Mouse (Mus musculus) gastrocnemius, postnatal 36 days (tissue): ENCODE measurements around the gene Frmpd2. TPM values are rescaled to one million over a fixed set of nuclear protein-coding genes. Genes with fewer than 3 reads are reported as not detected.

Experiments used
- DNase-seq, 2 experiments: peaks; one replicate each; pipeline ENCODE4 v3.0.0; 2022
- intact Hi-C: fragments of 180-260 bp; cut with DNase I; formaldehyde crosslinking; loops from one replicate; pipeline ENCODE4 v1.15.1; 2025
- total RNA-seq, 2 experiments: library from RNA; stranded (reverse); gene quantifications; 2 replicates each; pipeline ENCODE4 v1.2.3; 2021

Frmpd2 gene
- total RNA-seq, 2 experiments from 2014 or later = not detected

GRCm38 (mm10) chr14:33503311-33503710 lies 31.8 kb downstream of the Frmpd2 start:
- intact Hi-C loops = no loop called here
- no peak for DNase-seq

- intact Hi-C loops = no loop called here
- no peak for DNase-seq
Measured at GRCm38 (mm10) chr14:33506696-33507095, 35.2 kb downstream of the Frmpd2 start.

- intact Hi-C loops = no loop called here
- DNase-seq = no peak
Measured at GRCm38 (mm10) chr14:33508660-33509059, 37.2 kb downstream of the Frmpd2 start.

DNA sequence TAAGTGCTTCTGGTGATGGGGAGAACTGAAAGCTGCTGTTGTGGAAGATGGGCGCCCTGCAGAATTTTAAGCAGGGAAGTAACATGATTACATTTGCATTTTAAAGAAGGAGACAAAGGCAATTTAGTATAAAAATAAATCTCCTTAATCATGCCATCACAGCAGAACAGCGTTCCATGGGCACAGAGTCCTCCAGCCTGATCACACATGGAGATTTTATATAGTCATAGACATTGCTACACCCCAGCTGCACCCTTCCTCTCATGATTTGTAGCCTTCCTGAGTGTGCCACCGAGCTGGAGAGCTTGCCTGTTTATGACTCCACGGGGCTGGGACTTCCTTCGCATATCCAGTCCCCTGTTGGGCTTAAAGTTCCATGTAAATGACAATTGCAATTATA lies 42.4 kb downstream of the Frmpd2 start:
- intact Hi-C loops = no loop called here
- no peak for DNase-seq

GRCm38 (mm10) chr14:33514756-33515285 lies 43.3 kb downstream of the Frmpd2 start:
- intact Hi-C loops = no loop called here
- DNase-seq = no peak

- no peak for DNase-seq
- intact Hi-C loops = no loop called here
Measured at GRCm38 (mm10) chr14:33521538-33521937, 50.0 kb downstream of the Frmpd2 start.

GRCm38 (mm10) chr14:33525272-33525983 lies 53.9 kb downstream of the Frmpd2 start:
- DNase-seq = no peak
- intact Hi-C loops = no loop called here

DNA sequence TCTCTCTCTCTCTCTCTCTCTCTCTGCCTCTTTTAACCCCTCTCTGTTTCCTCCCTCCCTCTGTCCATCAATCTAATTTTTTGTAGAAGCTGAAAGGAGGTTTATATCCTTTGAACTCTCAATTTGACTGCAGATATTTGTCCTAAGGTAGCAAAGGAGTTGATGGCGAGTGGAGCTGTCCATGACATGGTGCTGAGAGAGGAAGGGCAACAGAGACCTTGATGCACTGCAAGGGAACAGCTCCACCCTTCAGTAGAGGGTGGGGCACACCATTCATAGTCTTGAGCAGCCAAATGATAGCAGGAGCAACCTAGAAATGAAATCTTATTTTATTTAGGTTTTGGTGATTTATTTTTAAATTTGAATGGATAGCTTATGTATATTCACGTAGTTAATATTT lies 55.1 kb downstream of the Frmpd2 start:
- intact Hi-C loops = no loop called here
- DNase-seq = no peak

- DNase-seq = no peak
Measured at GRCm38 (mm10) chr14:33527938-33528337, 56.4 kb downstream of the Frmpd2 start.

GRCm38 (mm10) chr14:33531331-33531912 lies 59.9 kb downstream of the Frmpd2 start:
- DNase-seq = no peak
- intact Hi-C loops = no loop called here

More at GRCm38 (mm10) chr14:33527938-33528337, 56.4 kb downstream of the Frmpd2 start:
- intact Hi-C loops = no loop called here

DNA sequence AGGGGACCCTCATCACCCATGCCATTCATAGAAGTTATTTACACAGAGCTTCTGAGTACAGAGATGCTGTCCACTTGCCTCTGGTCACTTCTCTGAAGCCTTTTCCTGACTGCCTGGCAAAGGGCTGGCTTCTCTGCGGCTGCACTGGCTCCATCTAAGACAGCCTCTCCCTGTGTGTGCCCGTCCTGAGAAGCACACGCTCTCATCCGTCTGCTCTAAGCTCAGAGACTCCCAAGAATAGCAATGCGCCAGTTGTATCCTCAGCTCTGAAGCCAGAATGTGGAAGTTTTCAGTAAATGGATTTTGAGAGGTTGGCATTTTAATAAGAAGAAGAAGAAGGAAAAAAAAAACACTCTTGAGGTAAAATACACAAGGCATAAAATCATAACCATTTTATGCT lies 61.3 kb downstream of the Frmpd2 start:
- intact Hi-C loops = no loop called here
- DNase-seq = no peak

GRCm38 (mm10) chr14:33533516-33533915 lies 62.0 kb downstream of the Frmpd2 start:
- intact Hi-C loops = no loop called here
- peak in 1 of 2 experiments; percentile 11 for DNase-seq

DNA sequence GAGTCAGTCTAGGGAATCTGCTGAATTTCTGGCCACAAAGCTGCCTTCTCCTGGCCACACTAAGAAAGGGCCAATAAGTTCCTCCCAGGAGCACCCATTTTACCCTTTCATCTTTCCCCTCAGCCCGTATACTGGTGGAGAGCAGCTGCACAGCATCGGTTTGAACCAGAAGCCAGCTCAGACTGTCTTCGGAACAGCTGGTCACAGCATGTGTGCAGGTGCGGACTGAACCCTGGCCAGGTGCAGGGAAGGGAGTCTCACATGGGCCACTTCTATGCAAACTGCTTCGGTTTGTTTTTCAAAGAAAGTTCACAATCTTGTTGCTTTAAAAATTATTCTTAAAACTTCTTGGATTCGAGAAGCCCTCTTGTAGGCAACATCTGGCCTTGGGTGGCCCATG lies 63.8 kb downstream of the Frmpd2 start:
- intact Hi-C loops = no loop called here
- no peak for DNase-seq

DNA sequence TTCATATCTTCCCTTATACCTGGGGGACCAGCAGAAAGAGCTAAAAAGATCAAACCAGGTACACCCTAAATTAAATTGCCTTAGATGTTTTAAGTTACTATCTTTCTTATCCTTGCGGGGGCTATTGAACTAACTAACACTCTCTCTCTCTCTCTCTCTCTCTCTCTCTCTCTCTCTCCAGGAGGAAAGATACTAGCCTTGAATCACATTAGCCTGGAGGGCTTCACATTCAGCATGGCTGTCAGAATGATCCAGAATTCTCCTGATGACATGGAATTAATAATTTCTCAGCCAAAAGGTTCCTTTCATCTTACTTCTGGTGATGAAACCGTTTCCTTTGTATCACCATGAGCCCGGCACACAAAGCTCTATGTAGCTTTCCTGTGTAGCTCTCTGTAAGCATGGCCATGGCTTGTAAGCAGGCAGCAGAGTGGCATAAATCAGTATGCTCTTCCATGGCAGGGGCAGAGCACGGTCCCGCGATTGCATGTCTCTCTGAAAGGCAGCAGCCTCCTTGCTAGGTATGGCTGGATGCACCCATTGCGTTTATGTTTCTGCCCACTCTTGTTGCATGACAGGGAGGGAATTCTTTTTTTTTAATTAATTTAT lies 68.2 kb downstream of the Frmpd2 start:
- no peak for DNase-seq
- intact Hi-C loops = no loop called here

- intact Hi-C loops = no loop called here
- DNase-seq = no peak
Measured at GRCm38 (mm10) chr14:33545565-33546143, 74.2 kb downstream of the Frmpd2 start.

DNA sequence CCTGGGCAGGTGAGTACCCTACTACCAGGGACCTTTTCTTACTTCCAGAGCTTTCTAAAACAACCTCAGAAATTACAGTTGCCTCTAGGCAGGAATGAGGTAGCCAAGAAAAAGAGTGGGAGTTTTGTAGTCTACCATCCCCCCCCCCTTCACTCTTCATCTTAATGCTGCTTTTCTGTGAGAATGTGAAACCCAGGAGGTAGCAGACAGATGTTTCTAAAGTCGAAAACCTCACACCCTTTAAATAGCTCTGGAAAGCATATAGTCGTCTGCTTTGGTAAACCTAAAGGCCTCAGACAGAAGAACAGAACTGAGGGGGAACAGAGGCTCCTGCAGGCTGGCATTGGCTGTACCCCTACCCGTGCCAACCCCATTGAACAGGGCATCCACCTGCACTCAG lies 77.2 kb downstream of the Frmpd2 start:
- no peak for DNase-seq
- intact Hi-C loops = no loop called here

DNA sequence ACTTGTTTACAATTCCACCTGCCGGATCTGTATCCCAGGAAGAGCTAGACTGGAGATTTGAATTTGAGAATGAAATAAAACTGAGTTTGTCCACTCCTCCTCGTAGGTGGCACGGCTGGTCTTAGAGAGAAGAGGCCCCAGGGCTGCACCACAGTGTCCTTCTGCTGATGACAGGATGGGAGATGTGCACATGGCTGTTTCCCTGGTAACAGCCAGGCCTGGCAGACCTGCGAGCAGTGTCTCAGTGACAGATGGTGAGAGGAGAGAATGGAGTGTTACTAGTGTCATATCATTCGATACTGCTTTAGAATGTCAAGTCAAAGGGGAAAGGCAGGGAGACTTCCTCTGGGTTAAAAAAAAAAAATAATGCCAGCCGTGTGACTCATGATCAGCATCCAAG lies 78.4 kb downstream of the Frmpd2 start:
- intact Hi-C loops = no loop called here

DNA sequence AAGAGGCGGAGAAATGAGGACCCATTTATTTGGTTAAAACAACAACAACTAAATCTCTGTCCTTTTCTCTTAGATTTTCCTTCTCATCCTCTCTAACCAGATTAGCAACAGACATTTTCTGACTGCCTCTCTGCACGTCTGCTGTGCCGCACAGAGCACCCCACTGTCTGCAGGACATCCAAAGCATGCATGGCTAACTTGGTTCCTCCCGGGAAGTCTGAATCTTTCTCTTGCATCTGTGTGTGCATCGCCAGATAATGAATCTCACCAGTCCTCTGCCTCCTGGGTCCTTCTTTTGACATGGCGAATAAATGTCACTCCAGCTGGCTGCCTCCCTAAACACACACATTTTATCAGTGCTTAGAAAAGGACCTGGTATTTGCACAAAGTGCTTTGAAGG lies 99.2 kb downstream of the Frmpd2 start:
- intact Hi-C loops = no loop called here
- no peak for DNase-seq

More for the DNA sequence above, 78.4 kb downstream of the Frmpd2 start:
- no peak for DNase-seq

DNA sequence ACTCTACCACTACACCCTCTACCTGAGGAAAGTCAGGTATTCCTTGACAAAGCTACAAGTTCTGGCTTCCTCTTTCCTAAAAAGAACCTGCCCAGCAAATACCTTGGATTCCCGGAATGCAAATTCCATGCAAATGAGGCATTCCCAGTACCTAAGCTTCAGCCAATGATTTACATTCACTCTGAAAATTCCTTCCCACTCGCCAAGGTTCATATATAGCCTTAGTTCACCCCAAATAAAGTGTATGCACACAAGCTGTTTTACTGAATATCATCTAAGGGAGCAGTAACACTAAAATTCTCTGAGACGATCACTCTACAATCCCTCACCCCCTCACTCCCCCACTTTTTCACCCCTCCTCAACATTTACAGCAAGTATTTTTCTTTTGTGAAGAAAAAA lies 102.1 kb downstream of the Frmpd2 start:
- intact Hi-C loops = no loop called here

DNA sequence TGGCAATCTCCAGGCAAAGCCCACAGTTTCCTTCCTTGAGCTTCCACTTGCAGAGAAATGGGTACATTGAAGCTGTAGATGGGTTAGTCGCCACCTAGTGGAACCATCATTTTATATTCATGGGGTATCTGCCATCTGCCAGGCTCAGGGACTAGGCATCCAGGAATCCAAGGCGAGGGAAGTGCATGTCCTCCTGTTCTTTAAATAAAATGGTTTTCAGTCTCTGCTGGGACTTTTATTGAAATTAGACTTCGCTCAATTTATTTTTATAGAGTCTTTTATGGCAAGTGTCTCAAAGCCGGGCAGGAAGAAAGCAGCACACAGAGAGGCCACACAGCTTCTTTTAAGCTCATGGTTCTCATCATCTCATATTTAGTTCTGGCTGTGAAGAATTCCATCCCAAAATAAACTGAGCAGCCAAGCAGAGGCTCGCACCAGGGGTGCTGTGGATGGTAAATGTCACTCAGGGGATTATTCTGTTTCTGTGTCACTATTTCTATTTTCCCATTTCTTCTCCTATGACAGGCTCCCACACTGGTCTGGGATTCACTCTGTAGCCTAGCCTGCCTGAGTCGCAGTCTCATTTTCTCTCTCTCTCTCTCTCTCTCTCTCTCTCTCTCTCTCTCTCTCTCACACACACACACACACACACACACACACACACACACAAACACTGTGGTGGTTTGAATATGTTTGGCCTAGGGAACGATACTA lies 108.4 kb downstream of the Frmpd2 start:
- intact Hi-C loops = no loop called here
- no peak for DNase-seq

More for the DNA sequence above, 102.1 kb downstream of the Frmpd2 start:
- DNase-seq = no peak

GRCm38 (mm10) chr14:33588951-33589350 lies 117.5 kb downstream of the Frmpd2 start, which contains the start of gene Ptpn20:
Gene Ptpn20 (plus strand): TSS chr14:33589207.
- no peak for DNase-seq
- intact Hi-C loops = no loop called here
